Mouse (Mus musculus) E14TG2a.4 (cell line): ENCODE results near the gene Mta3.

ENCODE experiments used
- H3K27me3 ChIP-seq: 2 replicates; pipeline ENCODE4 v1.6.1; 2014; ENCODE audit warnings: low read length, control low read depth; ENCODE audit not compliant: insufficient read depth
- H3K36me3 ChIP-seq: 2 replicates; pipeline ENCODE4 v1.6.1; 2014; ENCODE audit warnings: low read length, control low read depth; ENCODE audit not compliant: insufficient read depth
- H3K4me1 ChIP-seq: replicated peaks from 2 replicates; pipeline ENCODE4 v1.6.1; 2014; ENCODE audit warnings: low read depth, low read length, control low read depth
- H3K4me3 ChIP-seq: replicated peaks from 2 replicates; pipeline ENCODE4 v1.5.1; 2014; ENCODE audit warnings: mild to moderate bottlenecking, low read length
- H3K9me3 ChIP-seq: 2 replicates; pipeline ENCODE4 v1.6.1; 2014; ENCODE audit warnings: low read length, control low read depth
- CTCF ChIP-seq: conservative IDR thresholded peaks from 2 replicates; pipeline ENCODE4 v1.5.1; 2014; ENCODE audit warnings: low read length
- NANOG ChIP-seq: IDR thresholded peaks from 2 replicates; pipeline ENCODE4 v1.6.1; 2014; ENCODE audit warnings: borderline replicate concordance, low read length, mixed read lengths
- POU5F1 ChIP-seq: IDR thresholded peaks from 2 replicates; pipeline ENCODE4 v1.6.1; 2014; ENCODE audit warnings: low read length, borderline replicate concordance

Mta3 gene

GRCm38 (mm10) chr17:83836048-83836447, 130.1 kb downstream of the Mta3 start:
- Histone ChIP-seq H3K36me3 (no peaks in the 10 kb centered on the region), H3K4me3 (no peak overlapping the region), H3K27me3 (peaks cover 19% of the 10 kb centered on the region), H3K4me1 (peaks cover 12% of the 10 kb centered on the region), H3K9me3 (no peaks in the 10 kb centered on the region)
- TF ChIP-seq CTCF (no peak), NANOG (no peak), POU5F1 (no peak)

- Histone ChIP-seq H3K4me1 (peaks cover 10% of the 10 kb centered on the region), H3K9me3 (no peaks in the 10 kb centered on the region), H3K27me3 (peaks cover 19% of the 10 kb centered on the region), H3K36me3 (no peaks in the 10 kb centered on the region), H3K4me3 (no peak overlapping the region)
- TF ChIP-seq CTCF, result no peak
- TF ChIP-seq NANOG, result no peak
- no peak for TF ChIP-seq POU5F1
These were observed 131.8 kb downstream of the Mta3 start for GRCm38 (mm10) chr17:83837659-83838190.

GRCm38 (mm10) chr17:83839132-83839531, 133.2 kb downstream of the Mta3 start:
- Histone ChIP-seq H3K4me3 (no peak overlapping the region), H3K9me3 (no peaks in the 10 kb centered on the region), H3K27me3 (peaks cover 19% of the 10 kb centered on the region), H3K4me1 (peaks cover 5% of the 10 kb centered on the region), H3K36me3 (no peaks in the 10 kb centered on the region)
- TF ChIP-seq CTCF (peak; percentile 40), NANOG (no peak)

GRCm38 (mm10) chr17:83841011-83841410, 135.0 kb downstream of the Mta3 start:
- TF ChIP-seq NANOG, result no peak
- TF ChIP-seq POU5F1, result no peak
- TF ChIP-seq CTCF, result no peak
- Histone ChIP-seq H3K4me1 (peaks cover 9% of the 10 kb centered on the region), H3K4me3 (no peak overlapping the region), H3K9me3 (no peaks in the 10 kb centered on the region), H3K27me3 (peaks cover 19% of the 10 kb centered on the region), H3K36me3 (no peaks in the 10 kb centered on the region)

GRCm38 (mm10) chr17:83843780-83844179, 137.8 kb downstream of the Mta3 start:
- peaks cover 36% of the 10 kb centered on the region for H3K4me1 ChIP-seq
- peaks cover 5% of the 10 kb centered on the region; the same call in 1 of the 2 replicates for H3K27me3 ChIP-seq
- H3K36me3 ChIP-seq, result no peaks in the 10 kb centered on the region
- H3K9me3 ChIP-seq, result no peaks in the 10 kb centered on the region
- no peak overlapping the region for H3K4me3 ChIP-seq
- TF ChIP-seq NANOG (no peak), CTCF (no peak), POU5F1 (no peak)

- no peaks in the 10 kb centered on the region for H3K36me3 ChIP-seq
- TF ChIP-seq POU5F1, result no peak
- no peak for TF ChIP-seq CTCF
- no peak for TF ChIP-seq NANOG
- H3K27me3 ChIP-seq, result no peaks in the 10 kb centered on the region
- peaks cover 45% of the 10 kb centered on the region for H3K4me1 ChIP-seq
- no peak overlapping the region for H3K4me3 ChIP-seq
- H3K9me3 ChIP-seq, result no peaks in the 10 kb centered on the region
These were observed 139.6 kb downstream of the Mta3 start for GRCm38 (mm10) chr17:83845538-83845937.

- no peak for TF ChIP-seq CTCF
- no peak for TF ChIP-seq POU5F1
- TF ChIP-seq NANOG, result no peak
- Histone ChIP-seq H3K9me3 (no peaks in the 10 kb centered on the region), H3K4me3 (peak overlapping the region; percentile 26; the same call in 1 of the 2 replicates), H3K36me3 (no peaks in the 10 kb centered on the region), H3K27me3 (no peaks in the 10 kb centered on the region), H3K4me1 (peaks cover 45% of the 10 kb centered on the region)
These were observed 140.5 kb downstream of the Mta3 start for GRCm38 (mm10) chr17:83846301-83847021.

- 0 out of 2 replicates have a peak overlapping the region, but pooled peaks have one; percentile 26 for H3K4me3 ChIP-seq
- no peak for TF ChIP-seq CTCF
- no peak for TF ChIP-seq POU5F1
- H3K27me3 ChIP-seq, result no peaks in the 10 kb centered on the region
- H3K4me1 ChIP-seq, result peaks cover 45% of the 10 kb centered on the region
- H3K36me3 ChIP-seq, result no peaks in the 10 kb centered on the region
- H3K9me3 ChIP-seq, result no peaks in the 10 kb centered on the region
These were observed 141.1 kb downstream of the Mta3 start for GRCm38 (mm10) chr17:83847100-83847499.

GRCm38 (mm10) chr17:83847815-83848214, 141.9 kb downstream of the Mta3 start, which contains the start of gene Haao:
Haao (minus strand) TSS chr17:83847963.
- Histone ChIP-seq H3K36me3 (no peaks in the 10 kb centered on the region), H3K4me3 (peak within 1 kb of the TSS; percentile 26; the same call in 1 of the 2 replicates), H3K4me1 (peaks cover 48% of the 10 kb centered on the region), H3K9me3 (no peaks in the 10 kb centered on the region), H3K27me3 (no peaks in the 10 kb centered on the region)
- TF ChIP-seq NANOG, result no peak
